Mouse (Mus musculus) ES-E14 (cell line): ENCODE results near the gene Slc25a45. TPM values are rescaled to one million over a fixed set of nuclear protein-coding genes. Genes with fewer than 3 reads are reported as not detected.
A peak's percentile ranks its signal among the peaks of the same experiment; 100 is the strongest.

Source experiments
- DNase-seq: peaks from one replicate; pipeline ENCODE4 v3.0.0-alpha.2; 2013; ENCODE audit warnings: low read depth, low spot score
- H3K27ac ChIP-seq: 2 replicates; pipeline ENCODE4 v1.5.1; 2012; ENCODE audit warnings: low read depth, mild to moderate bottlenecking, low read length, moderate library complexity, mixed read lengths; ENCODE audit not compliant: poor library complexity, insufficient read depth, severe bottlenecking
- H3K36me3 ChIP-seq: 2 replicates; pipeline ENCODE4 v1.6.1; 2012; ENCODE audit warnings: mild to moderate bottlenecking, low read length, moderate library complexity, mixed read lengths; ENCODE audit not compliant: control insufficient read depth, poor library complexity, insufficient read depth, severe bottlenecking
- H3K4me1 ChIP-seq, 2 experiments: fragments of 150-350 bp in 1 of 2; sonication (generic) in 1 of 2; 2 replicates each; pipeline ENCODE4 v1.6.1; 2012; ENCODE audit warnings: low read length in 2 of 2, mild to moderate bottlenecking in 1 of 2, mixed read lengths in 1 of 2; ENCODE audit not compliant: control insufficient read depth in 2 of 2, insufficient read depth in 2 of 2, poor library complexity in 1 of 2
- H3K4me3 ChIP-seq, 2 experiments: fragments of 150-350 bp in 1 of 2; sonication (generic) in 1 of 2; 2 replicates each; pipeline ENCODE4 v1.5.1; 2012; ENCODE audit warnings: low read length in 2 of 2, low read depth in 1 of 2, mild to moderate bottlenecking in 1 of 2, mixed read lengths in 1 of 2; ENCODE audit not compliant: insufficient read depth in 1 of 2, poor library complexity in 1 of 2, severe bottlenecking in 1 of 2
- H3K9ac ChIP-seq: 2 replicates; pipeline ENCODE4 v1.6.1; 2012; ENCODE audit warnings: low read depth, mild to moderate bottlenecking, low read length, mixed read lengths; ENCODE audit not compliant: poor library complexity, insufficient read depth, severe bottlenecking
- H3K9me3 ChIP-seq: fragments of 150-350 bp; sonication (generic); 2 replicates; pipeline ENCODE4 v1.6.1; 2012; ENCODE audit warnings: low read depth, mild to moderate bottlenecking, low read length; ENCODE audit not compliant: control insufficient read depth, insufficient read depth
- CHD2 ChIP-seq: IDR thresholded peaks from 2 replicates; pipeline ENCODE4 v1.6.1; 2014; ENCODE audit warnings: mild to moderate bottlenecking, low read depth, low read length, inconsistent platforms
- HCFC1 ChIP-seq: IDR thresholded peaks from 2 replicates; pipeline ENCODE4 v1.6.1; 2012; ENCODE audit warnings: low read length, inconsistent platforms, borderline replicate concordance; ENCODE audit not compliant: insufficient read depth
- MAFK ChIP-seq: IDR thresholded peaks from 2 replicates; pipeline ENCODE4 v1.6.1; 2014; ENCODE audit warnings: mild to moderate bottlenecking, low read depth, low read length, inconsistent platforms; ENCODE audit not compliant: insufficient read depth
- ZC3H11A ChIP-seq: IDR thresholded peaks from 2 replicates; pipeline ENCODE4 v1.6.1; 2012; ENCODE audit warnings: low read depth, mild to moderate bottlenecking, inconsistent platforms, low read length, borderline replicate concordance
- ZNF384 ChIP-seq: IDR thresholded peaks from 2 replicates; pipeline ENCODE4 v1.6.1; 2012; ENCODE audit warnings: low read depth, low read length, inconsistent platforms
- in situ Hi-C, 2 experiments: fragments of 600-800 bp; cut with MboI; formaldehyde crosslinking; loops; one replicate each; pipeline ENCODE4 v1.15.1; 2025; ENCODE audit warnings: low sequenced_read_pairs in 2 of 2, inconsistent platforms in 1 of 2; ENCODE audit not compliant: unreplicated experiment in 2 of 2
- total RNA-seq: library from RNA; depleted of rRNA; stranded (reverse); fragments of 300-350 nt; gene quantifications from 2 replicates; pipeline ENCODE4 v1.2.3, GENCODE M21; 2012

Slc25a45 gene
- total RNA-seq, 1 experiment, result 1.2 TPM

DNA sequence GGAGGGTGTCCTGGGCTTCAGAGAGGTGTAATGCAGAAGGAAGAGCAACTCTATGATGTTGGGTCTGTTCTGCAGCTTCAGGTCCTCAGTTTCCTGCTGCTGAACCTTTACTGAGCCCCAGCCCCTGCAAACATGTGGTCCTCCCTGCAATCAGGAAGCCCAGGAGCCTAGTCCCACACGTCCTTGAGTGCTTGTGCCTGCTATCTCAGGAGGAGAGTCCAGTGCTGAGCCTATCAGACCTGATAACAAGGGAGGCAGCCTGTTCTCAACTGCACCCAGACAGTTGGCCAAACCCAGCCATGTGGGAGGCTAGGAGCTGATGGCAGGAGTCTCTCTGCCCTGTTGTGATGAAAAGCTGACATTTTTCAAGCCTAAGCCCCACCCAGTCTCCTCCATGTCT lies 6.3 kb downstream of the Slc25a45 start:
- no peak overlapping the region for H3K9ac ChIP-seq
- in situ Hi-C loops, result no loop called here
- no peaks in the 10 kb centered on the region for H3K36me3 ChIP-seq
- no peaks in the 10 kb centered on the region for H3K9me3 ChIP-seq
- H3K27ac ChIP-seq, result no peak overlapping the region
- peaks cover 0 to 6% of the 10 kb centered on the region in 2 experiments; a peak in 1 of 4 replicates for H3K4me1 ChIP-seq
- TF ChIP-seq HCFC1, result no peak
- no peak for TF ChIP-seq ZC3H11A
- no peak for TF ChIP-seq MAFK
- no peak for TF ChIP-seq CHD2
- TF ChIP-seq ZNF384, result no peak
- no peak overlapping the region for H3K4me3 ChIP-seq
- no peak for DNase-seq

DNA sequence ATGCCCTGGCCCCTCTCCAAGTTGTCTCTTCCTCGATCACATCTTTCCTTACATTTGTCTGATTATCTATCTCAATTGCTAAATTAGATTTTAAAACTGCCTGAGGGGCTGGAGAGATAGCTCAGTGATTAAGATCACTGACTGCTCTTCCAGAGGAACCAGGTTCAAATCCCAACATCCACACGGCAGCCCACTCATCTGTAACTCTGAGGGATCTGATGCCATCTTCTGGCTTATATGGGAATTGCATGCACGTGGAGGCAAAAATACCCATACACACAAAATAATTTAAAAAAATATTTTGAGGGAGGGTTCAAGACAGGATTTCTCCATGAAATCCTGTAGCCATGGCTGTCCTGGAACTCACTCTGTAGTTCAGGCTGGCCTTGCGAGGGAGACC lies 8.2 kb downstream of the Slc25a45 start:
- H3K4me1 ChIP-seq, result peaks cover 0 to 6% of the 10 kb centered on the region in 2 experiments; a peak in 1 of 4 replicates
- no peaks in the 10 kb centered on the region for H3K36me3 ChIP-seq
- TF ChIP-seq ZNF384 (no peak), ZC3H11A (peak; percentile 67; the same call in 1 of the 2 replicates), MAFK (no peak)
- H3K9ac ChIP-seq, result no peak overlapping the region
- in situ Hi-C loops, result no loop called here
- H3K27ac ChIP-seq, result no peak overlapping the region
- H3K4me3 ChIP-seq, result no peak overlapping the region
- H3K9me3 ChIP-seq, result no peaks in the 10 kb centered on the region
- DNase-seq, result no peak

DNA sequence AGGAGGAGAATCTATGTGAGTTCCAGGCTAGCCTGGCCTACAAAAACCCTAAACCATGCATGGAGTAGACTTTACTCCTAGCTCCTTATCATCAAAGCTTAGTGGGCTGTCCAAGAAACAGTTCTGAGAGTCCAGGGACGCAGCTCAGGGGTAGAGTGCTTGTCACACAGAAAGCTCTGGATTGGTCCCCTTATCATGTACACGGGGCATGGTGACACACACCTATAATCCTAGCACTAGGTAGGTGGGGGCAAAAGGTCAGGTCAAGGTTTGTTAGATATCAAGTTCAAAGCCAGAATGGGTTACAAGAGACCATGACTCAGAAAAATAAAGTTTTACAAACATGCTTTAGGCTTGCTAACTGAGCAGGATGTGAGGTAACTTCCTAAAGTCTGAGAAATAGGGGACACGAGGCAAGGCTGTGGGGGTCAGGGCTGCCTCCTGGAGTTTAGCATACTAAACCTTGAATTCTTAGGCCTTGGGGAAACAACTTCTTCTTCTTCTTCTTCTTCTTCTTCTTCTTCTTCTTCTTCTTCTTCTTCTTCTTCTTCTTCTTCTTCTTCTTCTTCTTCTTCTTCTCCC lies 9.7 kb downstream of the Slc25a45 start:
- H3K9ac ChIP-seq, result no peak overlapping the region
- no peaks in the 10 kb centered on the region for H3K9me3 ChIP-seq
- in situ Hi-C loops, result no loop called here
- peaks cover 4% of the 10 kb centered on the region; the same call in 1 of the 2 replicates for H3K36me3 ChIP-seq
- H3K27ac ChIP-seq, result no peak overlapping the region
- TF ChIP-seq MAFK (no peak), CHD2 (no peak), HCFC1 (no peak), ZNF384 (no peak), ZC3H11A (no peak)
- H3K4me1 ChIP-seq, result peaks cover 0 to 6% of the 10 kb centered on the region in 2 experiments; a peak in 1 of 4 replicates
- no peak overlapping the region for H3K4me3 ChIP-seq
- DNase-seq, result no peak

DNA sequence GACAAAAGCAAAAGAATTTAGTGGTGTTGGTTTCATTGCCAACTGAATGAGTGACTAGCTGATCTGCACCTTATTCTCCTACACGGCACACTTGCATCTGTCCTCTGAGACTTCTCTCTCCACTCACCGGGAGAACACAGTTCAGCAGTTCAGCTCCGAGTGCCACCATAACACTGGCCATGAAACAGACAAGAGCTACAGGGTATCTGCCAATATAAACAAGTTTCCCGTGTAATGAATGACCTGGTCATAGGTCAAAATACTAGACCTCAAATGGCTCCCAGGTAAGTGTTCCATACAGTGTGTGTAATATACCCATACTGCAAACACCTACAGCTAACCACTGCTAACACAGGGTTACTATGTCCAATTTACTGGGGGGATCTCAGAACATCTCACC lies 11.6 kb downstream of the Slc25a45 start:
- Histone ChIP-seq H3K9ac (no peak overlapping the region), H3K27ac (no peak overlapping the region), H3K4me3 (no peak overlapping the region), H3K4me1 (peaks cover 0 to 11% of the 10 kb centered on the region in 2 experiments; a peak in 1 of 4 replicates), H3K36me3 (peaks cover 4% of the 10 kb centered on the region; the same call in 1 of the 2 replicates), H3K9me3 (no peaks in the 10 kb centered on the region)
- no peak for DNase-seq
- TF ChIP-seq MAFK (no peak), HCFC1 (no peak), ZC3H11A (no peak), CHD2 (no peak), ZNF384 (no peak)
- in situ Hi-C loops, result no loop called here
